Mouse (Mus musculus) forebrain, postnatal 0 days (tissue): ENCODE data around the gene Nova2. TPM values are rescaled to one million over a fixed set of nuclear protein-coding genes. Genes with fewer than 3 reads are reported as not detected.

Source experiments
- ATAC-seq: fragments of 200-750 bp; cut with Nextera tagmentation; 2 replicates; pipeline ENCODE4 v1.8.0; 2017; ENCODE audit warnings: mild to moderate bottlenecking, moderate library complexity
- DNase-seq: peaks from one replicate; pipeline ENCODE4 v3.0.0-alpha.2; 2015
- H3K27ac ChIP-seq: fragments of 300-500 bp; sonication (generic); 2 replicates; pipeline ENCODE4 v1.5.1; 2014; ENCODE audit warnings: low read depth, mild to moderate bottlenecking, antibody characterized with exemption, low read length, moderate library complexity, mixed read lengths
- H3K27me3 ChIP-seq: fragments of 300-500 bp; sonication (generic); 2 replicates; pipeline ENCODE4 v1.6.1; 2014; ENCODE audit warnings: mild to moderate bottlenecking, low read length, mixed read lengths; ENCODE audit not compliant: insufficient read depth
- H3K36me3 ChIP-seq: fragments of 300-500 bp; sonication (generic); 2 replicates; pipeline ENCODE4 v1.6.1; 2014; ENCODE audit warnings: mild to moderate bottlenecking, moderate library complexity; ENCODE audit not compliant: insufficient read depth
- H3K4me1 ChIP-seq: fragments of 300-500 bp; sonication (generic); 2 replicates; pipeline ENCODE4 v1.6.1; 2014; ENCODE audit warnings: antibody characterized with exemption; ENCODE audit not compliant: insufficient read depth
- H3K4me2 ChIP-seq: fragments of 300-500 bp; sonication (generic); 2 replicates; pipeline ENCODE4 v1.6.1; 2014; ENCODE audit warnings: low read depth, mild to moderate bottlenecking, moderate library complexity
- H3K4me3 ChIP-seq: fragments of 300-500 bp; sonication (generic); 2 replicates; pipeline ENCODE4 v1.5.1; 2014; ENCODE audit warnings: low read depth, low read length, mixed read lengths
- H3K9ac ChIP-seq: fragments of 300-500 bp; sonication (generic); 2 replicates; pipeline ENCODE4 v1.6.1; 2014; ENCODE audit warnings: mild to moderate bottlenecking
- H3K9me3 ChIP-seq: fragments of 300-500 bp; sonication (generic); 2 replicates; pipeline ENCODE4 v1.6.1; 2016; ENCODE audit warnings: low read length
- CTCF ChIP-seq: sonication (generic); IDR thresholded peaks from 2 replicates; pipeline ENCODE4 v1.5.1; 2016; ENCODE audit warnings: antibody characterized with exemption, control low read depth, low read depth
- WGBS: fragments of 180-500 bp; shearing (Covaris S2); extraction: QIAGEN DNeasy Blood & Tissue Kit; methylation state at CpG from one replicate; pipeline ENCODE4 v1.1.7; 2014; 5-methylcytosine and 5-hydroxymethylcytosine counted together
- polyA plus RNA-seq: library from polyadenylated mRNA; unstranded; fragments of >200 nt; fragmentation: Nextera tagmentation; extraction: Ambion mirVana; gene quantifications from 2 replicates; pipeline ENCODE4 v1.2.1, GENCODE M21; 2015
- total RNA-seq: library from RNA; depleted of rRNA; stranded (reverse); fragments of >200 nt; gene quantifications from 2 replicates; pipeline ENCODE4 v1.2.3, GENCODE M21; 2014; rRNA removed

Gene Nova2
- total RNA-seq (15.4 and 19.5 TPM in 2 replicates), polyA plus RNA-seq (7.2 and 11.4 TPM in 2 replicates)

DNA sequence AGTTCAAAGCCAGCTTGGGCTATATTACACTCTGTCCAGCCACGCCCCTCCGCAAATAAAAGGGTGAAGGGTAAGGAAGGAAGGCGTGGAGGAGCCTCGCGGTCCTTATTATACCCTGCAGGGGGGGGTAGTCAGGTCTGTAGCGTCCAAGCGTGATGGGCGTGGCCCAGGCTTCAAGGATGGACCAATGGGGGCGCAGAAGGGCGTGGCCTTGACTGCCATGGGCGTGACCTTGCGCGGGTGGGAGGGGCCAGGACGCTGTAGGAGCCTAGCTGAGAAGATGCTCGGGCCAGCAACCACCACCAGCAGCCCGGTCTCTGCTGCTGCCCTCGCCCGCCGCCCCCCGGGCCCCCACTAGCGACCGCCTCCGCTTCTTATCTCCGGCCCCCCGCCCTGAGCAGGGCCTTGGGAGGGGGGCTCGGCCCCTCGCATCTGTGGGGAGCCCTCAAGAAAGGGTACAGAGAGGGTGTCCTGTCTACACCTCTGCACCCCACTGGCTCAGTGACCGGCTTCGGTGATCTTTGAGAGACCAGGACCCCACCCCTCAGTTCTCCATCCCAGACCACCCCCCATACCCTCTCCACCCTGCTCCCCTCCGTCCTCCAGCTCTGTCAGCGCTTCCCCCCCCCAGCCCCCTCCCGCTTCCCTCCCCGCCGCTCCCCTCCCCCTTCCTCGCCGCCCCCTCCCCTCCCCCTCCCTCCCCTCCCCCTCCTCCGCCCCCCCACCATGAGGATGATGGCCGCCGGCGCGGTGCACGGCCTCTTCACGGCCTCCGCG lies at the start of gene Nova2:
Gene Nova2, plus strand, starts transcription at position 727 of the 777 bp plus-strand sequence.
- Histone ChIP-seq H3K27ac (peak within 1 kb of the TSS; percentile 97), H3K9ac (peak within 1 kb of the TSS; percentile 98), H3K36me3 (no peaks in the 10 kb centered on the region), H3K4me3 (peak within 1 kb of the TSS; percentile 92), H3K27me3 (no peaks in the 10 kb centered on the region), H3K4me2 (peak within 1 kb of the TSS; percentile 78), H3K9me3 (no peaks in the 10 kb centered on the region), H3K4me1 (peaks cover 43% of the 10 kb centered on the region)
- ATAC-seq (peak; percentile 76), DNase-seq (peak; percentile 98)
- TF ChIP-seq CTCF, result peak; percentile 52
- under 1% methylated on average over 31 of the region's 45 CpGs for WGBS

DNA sequence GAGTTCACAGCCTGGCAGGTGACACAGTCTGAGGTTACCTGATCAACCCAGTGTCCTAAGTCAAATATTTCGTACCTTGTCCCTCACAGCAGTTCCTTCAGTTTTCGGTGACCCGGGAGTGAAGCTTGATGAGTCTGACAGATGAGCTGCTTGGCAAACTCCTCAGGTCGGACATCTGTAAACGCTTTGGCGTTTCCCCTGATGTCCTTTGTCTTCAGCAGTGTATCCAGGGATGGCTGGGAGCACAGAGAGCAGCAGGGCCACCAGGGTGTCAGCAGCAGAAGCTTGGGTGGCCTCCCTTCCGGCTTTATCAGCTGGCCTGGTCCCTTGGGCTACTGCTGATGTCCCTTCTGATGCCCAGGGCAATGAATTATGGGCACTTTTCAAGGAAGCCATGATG lies 47.0 kb upstream of the Nova2 start:
- Histone ChIP-seq H3K27ac (no peak overlapping the region), H3K9me3 (no peaks in the 10 kb centered on the region), H3K36me3 (no peaks in the 10 kb centered on the region), H3K4me1 (no peaks in the 10 kb centered on the region), H3K9ac (no peak overlapping the region), H3K27me3 (no peaks in the 10 kb centered on the region), H3K4me2 (no peak overlapping the region), H3K4me3 (no peak overlapping the region)
- no peak for TF ChIP-seq CTCF
- DNase-seq (no peak), ATAC-seq (no peak)
- 82% methylated on average over 7 of the region's 7 CpGs for WGBS

DNA sequence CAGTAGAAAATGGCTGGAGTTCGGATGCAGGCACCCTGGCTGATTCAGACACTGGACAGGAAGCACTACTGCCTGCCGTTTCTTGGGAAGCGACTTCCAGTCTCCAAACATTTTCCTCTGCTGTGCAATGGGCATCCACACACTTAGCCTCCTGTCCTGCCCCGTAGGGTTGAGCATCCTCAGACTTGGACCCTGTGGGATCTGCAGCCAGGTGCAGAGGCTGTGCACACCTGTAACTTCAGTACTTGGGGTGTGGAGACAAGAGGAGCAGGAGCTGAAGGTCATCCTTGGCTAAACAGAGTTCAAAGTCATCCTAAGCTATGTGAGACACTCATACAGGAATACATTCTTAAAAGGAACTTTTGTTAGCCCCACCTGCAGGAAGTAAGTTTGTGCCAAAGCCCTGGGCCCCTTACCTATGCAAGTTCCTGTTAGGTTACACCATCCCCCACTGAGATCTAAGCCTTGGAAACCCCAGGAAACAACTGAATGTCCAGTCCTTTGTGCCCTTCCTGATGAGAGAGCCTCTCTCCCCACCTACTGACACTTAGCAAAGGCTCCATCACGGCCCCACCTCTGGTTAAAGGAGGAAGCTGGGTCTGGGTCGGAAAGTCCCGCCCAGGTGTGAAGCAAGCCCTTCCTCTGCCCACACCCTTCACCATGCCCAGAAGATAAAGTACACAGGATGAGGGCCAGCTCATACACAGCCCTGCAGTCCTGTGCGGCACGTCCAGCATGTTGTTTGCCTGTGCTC lies 41.5 kb upstream of the Nova2 start:
- 69% methylated on average over 9 of the region's 9 CpGs for WGBS
- ATAC-seq (no peak), DNase-seq (no peak)
- Histone ChIP-seq H3K9me3 (no peaks in the 10 kb centered on the region), H3K4me3 (no peak overlapping the region), H3K27me3 (no peaks in the 10 kb centered on the region), H3K9ac (no peak overlapping the region), H3K4me2 (no peak overlapping the region), H3K4me1 (no peaks in the 10 kb centered on the region), H3K27ac (no peak overlapping the region), H3K36me3 (no peaks in the 10 kb centered on the region)
- TF ChIP-seq CTCF, result no peak

DNA sequence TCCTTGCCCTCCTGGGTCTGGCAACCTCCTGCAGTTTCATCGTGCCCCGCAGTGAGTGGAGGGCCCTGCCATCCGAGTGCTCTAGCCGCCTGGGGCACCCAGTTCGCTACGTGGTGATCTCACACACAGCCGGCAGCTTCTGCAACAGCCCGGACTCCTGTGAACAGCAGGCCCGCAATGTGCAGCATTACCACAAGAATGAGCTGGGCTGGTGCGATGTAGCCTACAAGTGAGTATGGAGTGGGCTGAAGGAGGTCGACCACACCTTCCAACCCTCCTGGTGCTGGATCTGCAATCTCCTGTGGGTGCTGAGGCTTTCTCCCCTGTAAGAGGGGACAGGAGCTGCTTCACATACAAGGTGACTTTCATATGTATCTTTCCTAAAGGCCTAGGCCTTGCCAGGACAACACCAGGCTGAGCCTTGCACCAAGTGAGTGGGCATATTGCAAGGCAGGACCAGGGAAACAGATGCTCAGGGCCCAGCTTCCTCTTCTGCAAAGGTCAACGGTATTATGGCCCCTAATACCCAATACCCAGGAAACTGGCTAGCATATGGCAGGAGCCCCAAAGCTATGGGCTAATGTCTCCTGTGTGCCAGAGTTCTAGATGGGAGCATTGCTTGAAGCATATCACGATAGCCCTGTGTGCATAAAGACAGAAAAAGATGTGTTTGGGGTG lies 40.8 kb upstream of the Nova2 start:
- no peak overlapping the region for H3K4me2 ChIP-seq
- H3K27ac ChIP-seq, result no peak overlapping the region
- H3K9me3 ChIP-seq, result no peaks in the 10 kb centered on the region
- H3K36me3 ChIP-seq, result no peaks in the 10 kb centered on the region
- no peaks in the 10 kb centered on the region for H3K4me1 ChIP-seq
- H3K4me3 ChIP-seq, result no peak overlapping the region
- no peak for TF ChIP-seq CTCF
- ATAC-seq (no peak), DNase-seq (no peak)
- H3K9ac ChIP-seq, result no peak overlapping the region
- H3K27me3 ChIP-seq, result no peaks in the 10 kb centered on the region
- 64% methylated on average over 13 of the region's 13 CpGs for WGBS

DNA sequence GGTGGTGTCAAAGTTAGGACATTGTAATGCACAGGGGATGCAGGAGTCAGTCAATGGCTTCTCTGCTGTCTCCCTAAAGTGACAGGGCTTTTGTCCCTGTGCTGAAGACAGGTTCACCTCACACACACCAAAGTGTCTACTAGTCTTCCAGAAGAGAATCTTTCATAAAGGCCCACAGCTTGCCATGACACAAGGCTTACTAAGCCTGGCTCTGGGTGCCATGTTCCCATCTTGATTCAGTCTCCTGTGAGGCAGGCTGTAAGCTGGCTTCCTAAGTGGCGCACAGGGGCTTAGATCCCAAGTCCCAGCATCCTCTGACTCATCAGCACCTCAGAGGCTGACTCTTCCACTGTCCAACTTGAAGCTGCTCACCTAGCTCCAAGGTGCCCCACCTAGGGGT lies 38.7 kb upstream of the Nova2 start:
- Histone ChIP-seq H3K4me3 (no peak overlapping the region), H3K9ac (no peak overlapping the region), H3K36me3 (no peaks in the 10 kb centered on the region), H3K27ac (no peak overlapping the region), H3K4me2 (no peak overlapping the region), H3K27me3 (no peaks in the 10 kb centered on the region), H3K4me1 (no peaks in the 10 kb centered on the region), H3K9me3 (no peaks in the 10 kb centered on the region)
- WGBS, result 92% methylated on average over 1 of the region's 1 CpGs
- ATAC-seq (no peak), DNase-seq (no peak)
- no peak for TF ChIP-seq CTCF

DNA sequence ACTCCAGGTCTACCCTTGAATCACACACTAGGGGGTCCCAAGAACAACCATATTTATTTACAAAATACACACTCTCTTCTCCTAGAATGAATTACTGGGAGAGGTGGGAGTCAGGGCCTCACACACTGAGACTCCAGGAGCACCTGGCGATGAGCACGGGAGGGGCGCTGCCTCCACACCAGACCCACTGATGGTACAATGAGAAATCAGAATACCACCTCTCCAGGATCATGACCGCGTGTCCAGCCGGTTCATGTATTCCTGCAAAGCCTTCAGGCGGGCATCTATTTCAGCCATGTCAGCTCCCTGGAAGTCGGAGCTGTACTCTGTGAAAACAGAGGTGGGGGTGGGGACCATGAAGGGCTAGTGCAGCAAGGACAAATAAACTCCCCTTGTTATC lies 34.8 kb upstream of the Nova2 start:
- Histone ChIP-seq H3K36me3 (no peaks in the 10 kb centered on the region), H3K9me3 (no peaks in the 10 kb centered on the region), H3K27me3 (no peaks in the 10 kb centered on the region), H3K4me1 (peaks cover 8% of the 10 kb centered on the region; the same call in 1 of the 2 replicates), H3K9ac (no peak overlapping the region), H3K4me2 (no peak overlapping the region), H3K27ac (no peak overlapping the region), H3K4me3 (no peak overlapping the region)
- ATAC-seq (no peak), DNase-seq (no peak)
- TF ChIP-seq CTCF, result 0 out of 2 replicates have a peak, but pooled peaks have one; percentile 1
- 93% methylated on average over 8 of the region's 8 CpGs for WGBS
